Mouse (Mus musculus): ENCODE results near the gene Macrod2.

DNA sequence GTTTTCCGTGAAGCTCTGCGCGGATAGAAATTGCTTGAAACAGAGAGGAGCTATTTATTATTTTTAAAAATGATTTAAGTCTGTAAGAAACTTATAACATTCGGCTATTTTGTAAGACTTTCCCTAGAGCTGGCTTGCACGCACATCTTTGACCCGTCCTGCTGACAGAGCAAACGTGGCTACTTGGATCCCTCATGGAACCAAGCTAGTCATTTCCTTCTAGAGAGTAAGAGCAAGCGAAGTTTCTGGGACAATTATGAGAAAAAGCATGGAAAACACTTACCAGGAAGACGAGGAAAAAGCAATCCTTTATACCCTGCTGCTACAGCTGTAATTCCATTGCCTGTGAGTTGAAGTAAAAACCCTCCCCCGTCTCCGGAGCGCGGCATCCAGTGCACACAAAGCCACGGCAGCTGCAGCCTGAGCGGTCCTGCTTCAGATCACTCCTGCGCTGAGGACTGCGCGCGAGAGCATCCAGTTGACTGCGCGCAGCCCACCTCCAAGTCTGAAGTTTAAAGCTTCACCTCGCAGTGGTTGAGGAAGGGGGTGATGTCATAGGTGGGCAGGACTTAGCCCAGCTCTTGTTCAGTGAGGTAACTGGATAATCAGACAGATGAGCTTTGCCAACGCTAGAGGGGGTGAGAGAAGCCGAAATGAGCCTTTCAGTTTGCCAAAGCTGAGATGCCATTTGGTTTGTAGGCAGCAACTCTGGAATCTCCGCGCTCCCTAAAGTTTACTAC is 276.0 kb downstream of the Macrod2 start, which contains the start of gene Flrt3:
- TF ChIP-seq POLR2A (IDR thresholded peaks at IDR 0.05; ENCODE audit: control insufficient read depth, low read depth, low read length): 0 out of 2 replicates have a peak, but pooled peaks have one; percentile 29
- no peak for TF ChIP-seq CTCF (IDR thresholded peaks at IDR 0.05; ENCODE audit: control insufficient read depth, insufficient read depth, insufficient replicate concordance, low read depth, low read length)

Measured in testis, adult 2 months (tissue).